Mouse (Mus musculus) retina, embryonic 14.5 days (tissue): ENCODE results near the gene Wnk4.

Experiments used
- DNase-seq: peaks from one replicate; pipeline ENCODE4 v3.0.0-alpha.2; 2015; ENCODE audit warnings: low spot score

Wnk4 gene

GRCm38 (mm10) chr11:101276319-101277070 is 16.1 kb downstream of the Wnk4 start:
- DNase-seq = no peak

- no peak for DNase-seq
Observed at GRCm38 (mm10) chr11:101277381-101278222, 17.2 kb downstream of the Wnk4 start.

GRCm38 (mm10) chr11:101278223-101279192 is 18.1 kb downstream of the Wnk4 start, which contains the start of the genes Cntd1 and Coa3:
TSS of gene Cntd1 (plus strand) at chr11:101279012.
TSS of gene Coa3 (minus strand) at chr11:101279114.
- peak; percentile 93 for DNase-seq

- DNase-seq = no peak
Observed at GRCm38 (mm10) chr11:101279193-101279569, 18.8 kb downstream of the Wnk4 start.

- no peak for DNase-seq
Observed at GRCm38 (mm10) chr11:101280837-101281236, 20.5 kb downstream of the Wnk4 start.

- DNase-seq = peak; percentile 58
Observed at GRCm38 (mm10) chr11:101282896-101283295, 22.5 kb downstream of the Wnk4 start.

- DNase-seq = no peak
Observed at GRCm38 (mm10) chr11:101283805-101284204, 23.4 kb downstream of the Wnk4 start.

GRCm38 (mm10) chr11:101287306-101287705 is 26.9 kb downstream of the Wnk4 start:
- DNase-seq = no peak

- no peak for DNase-seq
Observed at GRCm38 (mm10) chr11:101291231-101291630, 30.9 kb downstream of the Wnk4 start.

- peak; percentile 45 for DNase-seq
Observed at GRCm38 (mm10) chr11:101295191-101295590, 34.8 kb downstream of the Wnk4 start.

GRCm38 (mm10) chr11:101300881-101301280 is 40.5 kb downstream of the Wnk4 start:
- DNase-seq = no peak

- no peak for DNase-seq
Observed at GRCm38 (mm10) chr11:101301299-101302003, 41.1 kb downstream of the Wnk4 start.

- DNase-seq = peak; percentile 98
Observed at GRCm38 (mm10) chr11:101302004-101302798, 41.8 kb downstream of the Wnk4 start, which contains the start of gene Becn1. TSS of gene Becn1 (minus strand) at chr11:101302286.

- DNase-seq = no peak
Observed at GRCm38 (mm10) chr11:101307744-101308143, 47.4 kb downstream of the Wnk4 start.

- no peak for DNase-seq
Observed at GRCm38 (mm10) chr11:101311083-101311482, 50.7 kb downstream of the Wnk4 start.

- DNase-seq = no peak
Observed at GRCm38 (mm10) chr11:101312150-101312549, 51.8 kb downstream of the Wnk4 start.

GRCm38 (mm10) chr11:101314567-101314966 is 54.2 kb downstream of the Wnk4 start:
- DNase-seq = no peak

GRCm38 (mm10) chr11:101315082-101315650 is 54.8 kb downstream of the Wnk4 start:
- no peak for DNase-seq

GRCm38 (mm10) chr11:101315665-101316500 is 55.5 kb downstream of the Wnk4 start, which contains the start of gene Psme3:
TSS of gene Psme3 (plus strand) at chr11:101316213.
- DNase-seq = peak; percentile 91
